Mouse (Mus musculus) embryonic facial prominence, embryonic 15.5 days (tissue): ENCODE data around the gene Fbxo42. TPM values are rescaled to one million over a fixed set of nuclear protein-coding genes. Genes with fewer than 3 reads are reported as not detected.

Experiments used
- ATAC-seq: fragments of 200-750 bp; cut with Nextera tagmentation; 2 replicates; pipeline ENCODE4 v1.8.0; 2017; ENCODE audit warnings: low read depth, moderate TSS enrichment; ENCODE audit not compliant: insufficient number of reproducible peaks, low FRiP score, low TSS enrichment
- H3K27ac ChIP-seq: fragments of 300-500 bp; sonication (generic); replicated peaks from 2 replicates; pipeline ENCODE4 v1.5.1; 2015; ENCODE audit warnings: mild to moderate bottlenecking, inconsistent platforms
- H3K27me3 ChIP-seq: fragments of 300-500 bp; sonication (generic); 2 replicates; pipeline ENCODE4 v1.6.1; 2015; ENCODE audit warnings: inconsistent platforms
- H3K36me3 ChIP-seq: fragments of 300-500 bp; sonication (generic); 2 replicates; pipeline ENCODE4 v1.6.1; 2015; ENCODE audit warnings: mild to moderate bottlenecking, inconsistent platforms
- H3K4me1 ChIP-seq: fragments of 300-500 bp; sonication (generic); 2 replicates; pipeline ENCODE4 v1.6.1; 2015; ENCODE audit warnings: inconsistent platforms
- H3K4me2 ChIP-seq: fragments of 300-500 bp; sonication (generic); replicated peaks from 2 replicates; pipeline ENCODE4 v1.6.1; 2015; ENCODE audit warnings: mild to moderate bottlenecking, inconsistent platforms
- H3K4me3 ChIP-seq: fragments of 300-500 bp; sonication (generic); replicated peaks from 2 replicates; pipeline ENCODE4 v1.5.1; 2015; ENCODE audit warnings: mild to moderate bottlenecking, inconsistent platforms
- H3K9ac ChIP-seq: fragments of 300-500 bp; sonication (generic); 2 replicates; pipeline ENCODE4 v1.6.1; 2015; ENCODE audit warnings: inconsistent platforms
- H3K9me3 ChIP-seq: fragments of 300-500 bp; sonication (generic); replicated peaks from 2 replicates; pipeline ENCODE4 v1.6.1; 2016; ENCODE audit warnings: inconsistent platforms
- WGBS: fragments of 180-500 bp; shearing (Covaris S2); methylation state at CpG from one replicate; pipeline ENCODE4 v1.1.7; 2015; 5-methylcytosine and 5-hydroxymethylcytosine counted together
- polyA plus RNA-seq: library from polyadenylated mRNA; unstranded; fragments of >200 nt; fragmentation: Nextera tagmentation; extraction: Ambion mirVana; gene quantifications from 2 replicates; pipeline ENCODE4 v1.2.1, GENCODE M21; 2015

Fbxo42 gene
- polyA plus RNA-seq, 1 experiment from 2014 or later = 23.7 TPM

GRCm38 (mm10) chr4:141120700-141121099 lies 27.0 kb upstream of the Fbxo42 start:
- H3K36me3 ChIP-seq = peaks cover 32% of the 10 kb centered on the region

DNA sequence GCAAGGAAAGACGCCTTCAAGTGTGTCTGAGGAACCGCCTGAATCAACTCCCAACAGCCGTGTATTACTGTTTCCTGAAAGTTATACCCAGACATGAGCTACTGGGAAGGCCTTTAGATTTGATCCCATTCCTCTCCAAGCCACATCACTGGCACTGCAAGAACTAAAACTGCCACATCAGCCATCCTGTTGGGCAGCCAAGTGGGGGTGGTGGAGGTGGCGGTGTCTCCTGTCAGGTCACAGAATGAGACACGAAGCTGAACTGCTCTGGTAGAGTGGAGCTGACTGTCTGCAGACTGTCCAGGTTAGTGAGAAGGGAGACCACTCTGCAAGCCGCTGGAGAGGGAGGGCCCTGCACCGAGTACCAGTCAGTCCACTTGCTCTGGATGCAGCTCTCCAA lies 25.1 kb upstream of the Fbxo42 start:
- no peak overlapping the region for H3K27ac ChIP-seq
- H3K4me3 ChIP-seq = no peak overlapping the region
- H3K9me3 ChIP-seq = no peaks in the 10 kb centered on the region
- ATAC-seq = no peak
- peaks cover 12% of the 10 kb centered on the region for H3K36me3 ChIP-seq
- no peaks in the 10 kb centered on the region for H3K27me3 ChIP-seq
- no peak overlapping the region for H3K9ac ChIP-seq
- H3K4me2 ChIP-seq = no peak overlapping the region
- H3K4me1 ChIP-seq = peaks cover 23% of the 10 kb centered on the region
- WGBS = 76% methylated on average over 7 of the region's 7 CpGs

More at GRCm38 (mm10) chr4:141120700-141121099, 27.0 kb upstream of the Fbxo42 start:
- Histone ChIP-seq H3K27me3 (no peaks in the 10 kb centered on the region), H3K9me3 (no peaks in the 10 kb centered on the region), H3K9ac (no peak overlapping the region), H3K4me3 (no peak overlapping the region), H3K4me2 (no peak overlapping the region), H3K27ac (no peak overlapping the region), H3K4me1 (peaks cover 18% of the 10 kb centered on the region; the same call in 1 of the 2 replicates)
- peak; percentile 37; the same call in 1 of the 2 replicates for ATAC-seq
- WGBS = 25% methylated on average over 11 of the region's 11 CpGs

DNA sequence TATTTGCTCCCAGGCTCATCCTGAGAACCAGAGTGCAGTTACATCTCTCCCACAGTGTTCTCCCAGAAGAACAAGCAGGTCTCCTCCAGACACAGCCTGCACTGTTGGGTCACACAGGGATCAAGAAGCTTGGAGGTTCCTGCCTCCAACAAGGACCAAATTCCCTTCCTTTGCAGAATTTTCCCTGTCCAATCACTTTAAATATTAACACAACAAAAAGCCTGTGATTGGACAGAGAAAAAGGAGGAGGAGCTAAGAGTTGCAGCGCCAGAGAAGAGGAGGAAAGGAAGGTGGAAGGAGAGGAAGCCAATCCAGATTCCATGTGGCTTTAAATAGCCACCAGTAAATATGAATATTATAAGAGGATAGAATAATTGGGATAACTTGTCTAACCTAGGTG lies 24.6 kb upstream of the Fbxo42 start:
- no peaks in the 10 kb centered on the region for H3K27me3 ChIP-seq
- no peak overlapping the region for H3K27ac ChIP-seq
- no peaks in the 10 kb centered on the region for H3K9me3 ChIP-seq
- H3K36me3 ChIP-seq = peaks cover 8% of the 10 kb centered on the region; the same call in 1 of the 2 replicates
- no peak for ATAC-seq
- WGBS = 29% methylated on average over 1 of the region's 1 CpGs
- no peak overlapping the region for H3K9ac ChIP-seq
- peaks cover 23% of the 10 kb centered on the region for H3K4me1 ChIP-seq
- H3K4me2 ChIP-seq = no peak overlapping the region
- no peak overlapping the region for H3K4me3 ChIP-seq

DNA sequence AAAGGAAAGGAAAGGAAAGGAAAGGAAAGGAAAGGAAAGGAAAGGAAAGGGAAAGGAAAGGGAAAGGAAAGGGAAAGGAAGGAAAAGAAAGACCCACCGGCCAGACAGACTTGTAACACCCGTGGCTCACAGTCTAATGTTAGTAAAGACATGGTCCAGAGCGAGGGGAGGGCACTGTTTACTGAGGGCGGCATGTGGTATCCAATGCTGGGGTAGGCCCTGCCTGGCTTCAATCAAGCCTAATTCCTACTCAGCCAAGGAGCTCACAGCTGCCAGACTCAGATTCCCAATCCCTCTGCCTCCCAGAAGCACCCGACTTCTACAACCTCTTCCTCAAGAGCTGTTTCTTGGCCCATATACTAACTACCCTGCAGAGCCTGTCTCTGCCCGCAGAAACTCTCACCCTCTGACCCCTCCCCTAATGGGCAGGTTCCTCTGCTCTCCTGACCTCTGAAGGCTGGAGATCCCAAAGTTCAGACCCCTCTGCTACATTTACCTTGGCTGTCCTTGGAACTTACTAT lies 18.5 kb upstream of the Fbxo42 start:
- 25% methylated on average over 6 of the region's 6 CpGs for WGBS
- peak overlapping the region; percentile 60; the same call in 1 of the 2 replicates for H3K27ac ChIP-seq
- ATAC-seq = no peak

DNA sequence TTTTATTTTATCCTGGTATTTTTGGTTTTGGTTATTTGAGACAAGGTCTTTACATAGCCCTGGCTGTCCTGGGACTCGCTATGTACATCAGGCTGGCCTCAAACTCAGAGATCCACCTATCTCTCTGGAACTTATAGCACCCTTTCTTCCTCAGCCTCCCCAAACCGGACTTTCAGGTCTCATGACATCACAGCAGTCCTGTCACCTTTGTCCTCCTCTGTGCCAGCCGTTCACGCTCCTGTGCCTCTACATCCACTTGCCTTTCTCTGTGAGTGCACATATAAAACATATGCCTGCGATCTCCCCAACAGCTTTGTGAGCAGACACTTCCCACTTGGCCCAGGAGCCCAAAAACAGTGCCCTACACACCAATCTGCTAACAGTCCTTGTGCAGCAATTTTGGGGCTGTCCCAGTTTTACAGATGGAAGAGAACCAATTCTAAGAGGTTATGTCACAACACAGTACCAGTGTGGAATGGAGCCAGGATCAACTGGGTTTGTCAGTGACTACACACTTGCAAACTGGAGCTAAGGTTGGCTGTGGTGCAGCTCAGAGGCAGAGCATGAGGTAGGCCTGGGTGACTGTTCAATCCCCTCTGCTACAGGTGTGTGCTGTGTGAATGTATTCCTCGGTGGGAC lies 16.9 kb upstream of the Fbxo42 start:
- peaks cover 64% of the 10 kb centered on the region for H3K4me1 ChIP-seq
- peak overlapping the region; percentile 71 for H3K27ac ChIP-seq
- no peaks in the 10 kb centered on the region for H3K36me3 ChIP-seq
- H3K9me3 ChIP-seq = no peaks in the 10 kb centered on the region
- WGBS = 64% methylated on average over 6 of the region's 6 CpGs
- no peak overlapping the region for H3K4me3 ChIP-seq
- H3K4me2 ChIP-seq = no peak overlapping the region
- H3K9ac ChIP-seq = no peak overlapping the region
- no peak for ATAC-seq
- no peaks in the 10 kb centered on the region for H3K27me3 ChIP-seq

More for the DNA sequence above, 18.5 kb upstream of the Fbxo42 start:
- H3K36me3 ChIP-seq = no peaks in the 10 kb centered on the region
- H3K9ac ChIP-seq = no peak overlapping the region
- H3K27me3 ChIP-seq = no peaks in the 10 kb centered on the region
- H3K9me3 ChIP-seq = no peaks in the 10 kb centered on the region
- H3K4me3 ChIP-seq = no peak overlapping the region
- no peak overlapping the region for H3K4me2 ChIP-seq
- peaks cover 51% of the 10 kb centered on the region for H3K4me1 ChIP-seq

- no peak for ATAC-seq
- Histone ChIP-seq H3K27ac (peak overlapping the region; percentile 71), H3K9ac (no peak overlapping the region), H3K36me3 (no peaks in the 10 kb centered on the region), H3K4me1 (peaks cover 67% of the 10 kb centered on the region), H3K4me2 (no peak overlapping the region), H3K27me3 (no peaks in the 10 kb centered on the region), H3K9me3 (no peaks in the 10 kb centered on the region), H3K4me3 (no peak overlapping the region)
- WGBS = 53% methylated on average over 5 of the region's 5 CpGs
These were observed 16.1 kb upstream of the Fbxo42 start for GRCm38 (mm10) chr4:141131531-141132061.

DNA sequence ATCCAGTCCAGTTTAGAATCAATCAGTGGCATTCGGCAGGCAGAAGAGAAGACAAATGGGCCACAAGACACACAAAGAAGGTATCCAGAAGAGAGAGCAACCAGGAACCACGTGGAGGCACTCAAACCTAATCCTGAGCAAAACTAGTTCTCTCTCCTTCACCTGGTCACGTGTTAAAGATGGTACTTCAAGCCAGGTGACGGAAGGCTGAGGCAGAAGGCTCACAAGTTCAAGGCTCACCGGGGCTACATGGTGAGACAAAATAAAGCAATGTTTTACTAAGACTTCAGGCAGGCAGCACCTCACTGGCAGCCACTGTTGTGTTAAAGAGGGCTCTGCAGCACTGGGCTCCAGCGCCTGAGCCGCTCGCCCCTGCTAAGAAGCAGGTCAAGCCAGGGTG lies 15.5 kb upstream of the Fbxo42 start:
- no peak overlapping the region for H3K4me3 ChIP-seq
- peaks cover 73% of the 10 kb centered on the region for H3K4me1 ChIP-seq
- H3K36me3 ChIP-seq = no peaks in the 10 kb centered on the region
- WGBS = 65% methylated on average over 8 of the region's 8 CpGs
- H3K9ac ChIP-seq = no peak overlapping the region
- H3K27ac ChIP-seq = peak overlapping the region; percentile 71; the same call in 1 of the 2 replicates
- H3K4me2 ChIP-seq = no peak overlapping the region
- no peaks in the 10 kb centered on the region for H3K9me3 ChIP-seq
- no peak for ATAC-seq
- H3K27me3 ChIP-seq = no peaks in the 10 kb centered on the region

DNA sequence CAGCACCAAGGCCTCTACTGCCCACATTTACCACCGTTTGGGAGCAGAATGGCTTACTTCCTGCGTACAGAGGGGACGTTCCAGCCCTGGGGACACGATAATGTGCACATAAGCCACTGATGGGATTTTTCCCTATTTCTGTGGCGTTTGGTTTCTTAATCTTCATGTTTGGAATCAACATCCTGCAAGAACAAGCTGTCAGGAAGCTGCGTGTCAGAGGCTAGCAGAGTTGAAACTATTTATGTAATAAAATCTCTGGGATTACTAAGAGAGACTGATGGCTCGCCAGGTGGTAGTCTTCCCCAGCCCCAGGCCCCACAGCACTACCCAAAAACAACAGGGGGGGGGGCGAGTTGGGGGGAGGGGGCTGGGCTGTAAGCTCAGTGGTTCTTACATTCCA lies 14.5 kb upstream of the Fbxo42 start:
- no peak for ATAC-seq
- H3K27me3 ChIP-seq = no peaks in the 10 kb centered on the region
- WGBS = 36% methylated on average over 8 of the region's 8 CpGs

GRCm38 (mm10) chr4:141134031-141134441 lies 13.7 kb upstream of the Fbxo42 start:
- no peak overlapping the region for H3K9ac ChIP-seq
- H3K9me3 ChIP-seq = no peaks in the 10 kb centered on the region
- 43% methylated on average over 8 of the region's 8 CpGs for WGBS
- H3K4me2 ChIP-seq = no peak overlapping the region
- no peaks in the 10 kb centered on the region for H3K27me3 ChIP-seq
- no peak for ATAC-seq
- H3K36me3 ChIP-seq = no peaks in the 10 kb centered on the region
- H3K27ac ChIP-seq = peak overlapping the region; percentile 79
- no peak overlapping the region for H3K4me3 ChIP-seq
- peaks cover 86% of the 10 kb centered on the region for H3K4me1 ChIP-seq

More for the DNA sequence above, 14.5 kb upstream of the Fbxo42 start:
- no peaks in the 10 kb centered on the region for H3K36me3 ChIP-seq
- H3K4me2 ChIP-seq = no peak overlapping the region
- H3K27ac ChIP-seq = no peak overlapping the region; the same call in 1 of the 2 replicates
- no peak overlapping the region for H3K4me3 ChIP-seq
- peaks cover 82% of the 10 kb centered on the region for H3K4me1 ChIP-seq
- no peaks in the 10 kb centered on the region for H3K9me3 ChIP-seq
- H3K9ac ChIP-seq = no peak overlapping the region

- H3K4me2 ChIP-seq = no peak overlapping the region
- H3K4me3 ChIP-seq = no peak overlapping the region
- H3K27me3 ChIP-seq = no peaks in the 10 kb centered on the region
- H3K4me1 ChIP-seq = peaks cover 78% of the 10 kb centered on the region
- H3K9me3 ChIP-seq = no peaks in the 10 kb centered on the region
- 72% methylated on average over 20 of the region's 20 CpGs for WGBS
- H3K27ac ChIP-seq = peak overlapping the region; percentile 79
- H3K9ac ChIP-seq = no peak overlapping the region
- H3K36me3 ChIP-seq = no peaks in the 10 kb centered on the region
- ATAC-seq = no peak
These were observed 12.8 kb upstream of the Fbxo42 start for GRCm38 (mm10) chr4:141134751-141135530.

GRCm38 (mm10) chr4:141136126-141136525 lies 11.6 kb upstream of the Fbxo42 start:
- no peaks in the 10 kb centered on the region for H3K9me3 ChIP-seq
- H3K27ac ChIP-seq = no peak overlapping the region
- WGBS = 76% methylated on average over 7 of the region's 7 CpGs
- H3K4me2 ChIP-seq = no peak overlapping the region
- ATAC-seq = no peak
- H3K27me3 ChIP-seq = no peaks in the 10 kb centered on the region
- no peak overlapping the region for H3K9ac ChIP-seq
- H3K36me3 ChIP-seq = no peaks in the 10 kb centered on the region
- H3K4me3 ChIP-seq = no peak overlapping the region
- H3K4me1 ChIP-seq = peaks cover 69% of the 10 kb centered on the region
